Mouse (Mus musculus) lung, adult 18-20 months (tissue): ENCODE measurements at regions not wholly inside any gene's neighbourhood (a gene's known extent, or its start where the extent isn't known, plus 50 kb on each side); places are given as distances from the start of the nearest gene placed in this dataset.
"Not testable (repeated sequence)": the region's sequence is repeated elsewhere in the genome, so short reads cannot be mapped to it uniquely, and the experiment has no call there.

Experiments
- DNase-seq, 2 experiments: peaks; one replicate each; pipeline ENCODE4 v3.0.0; 2022; ENCODE audit warnings: mixed read lengths in 2 of 2

GRCm38 (mm10) chr9:82300046-82300445 is 436.6 kb downstream of the Mei4 start:
- no peak for DNase-seq

DNA sequence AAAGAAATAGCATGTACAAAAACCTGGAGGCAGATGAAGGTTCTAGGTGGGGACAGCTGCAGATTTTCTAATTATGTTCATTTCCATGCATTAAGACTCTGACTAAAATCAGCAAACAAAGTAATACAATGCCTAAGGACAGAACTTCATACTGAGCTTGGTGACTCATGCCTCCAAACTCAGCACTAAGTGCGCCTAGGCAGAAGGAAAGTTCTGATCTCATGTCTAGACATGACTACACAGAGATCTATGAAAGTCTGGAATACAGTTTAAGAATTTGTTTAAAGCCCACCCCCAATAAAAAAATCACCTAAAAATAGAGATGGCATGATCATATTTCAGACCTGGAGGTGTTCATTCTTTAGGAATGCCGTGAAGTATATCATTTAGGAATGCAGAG is 442.8 kb downstream of the Mei4 start:
- DNase-seq = no peak

DNA sequence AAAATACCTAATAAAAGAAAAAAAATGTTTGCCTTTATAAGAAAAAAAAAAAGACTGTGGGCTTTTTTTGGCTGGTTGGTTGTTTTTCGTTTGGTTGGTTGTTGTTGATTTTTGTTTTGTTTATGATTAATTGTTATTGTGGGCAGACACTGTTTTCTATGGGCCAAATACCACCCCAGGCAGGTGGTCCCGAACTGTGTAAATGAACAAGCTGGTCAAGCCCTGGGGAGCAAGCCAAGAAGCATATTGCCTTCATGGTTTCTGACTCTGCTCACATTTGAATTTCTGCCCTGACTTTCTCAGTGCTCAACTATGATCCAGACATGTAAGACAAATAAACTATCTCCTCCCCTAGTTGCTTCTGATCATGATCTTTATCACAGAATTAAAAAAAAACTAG is 449.0 kb downstream of the Mei4 start:
- DNase-seq = no peak

DNA sequence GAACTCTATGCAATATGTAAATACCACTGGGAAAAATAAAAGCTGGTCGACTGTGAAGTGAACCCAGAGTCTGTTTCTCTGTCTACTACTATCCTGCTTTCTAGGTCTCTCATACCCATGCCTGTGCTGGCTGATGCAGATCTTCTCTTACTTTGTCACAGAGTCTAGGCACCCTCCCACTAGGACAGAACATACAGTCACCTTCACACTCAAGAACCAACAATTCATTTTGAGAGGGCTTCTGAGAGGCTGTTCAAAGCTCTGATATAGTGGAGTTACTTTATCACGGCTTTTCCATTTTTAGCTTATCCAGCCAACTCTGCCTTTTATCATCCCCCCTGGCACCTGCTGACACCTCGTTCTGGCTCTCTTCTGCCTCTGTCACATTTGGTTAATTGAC is 477.0 kb downstream of the Mei4 start:
- DNase-seq = no peak

GRCm38 (mm10) chr9:82350784-82351183 is 478.6 kb upstream of the Irak1bp1 start:
- DNase-seq = not testable (repeated sequence)

DNA sequence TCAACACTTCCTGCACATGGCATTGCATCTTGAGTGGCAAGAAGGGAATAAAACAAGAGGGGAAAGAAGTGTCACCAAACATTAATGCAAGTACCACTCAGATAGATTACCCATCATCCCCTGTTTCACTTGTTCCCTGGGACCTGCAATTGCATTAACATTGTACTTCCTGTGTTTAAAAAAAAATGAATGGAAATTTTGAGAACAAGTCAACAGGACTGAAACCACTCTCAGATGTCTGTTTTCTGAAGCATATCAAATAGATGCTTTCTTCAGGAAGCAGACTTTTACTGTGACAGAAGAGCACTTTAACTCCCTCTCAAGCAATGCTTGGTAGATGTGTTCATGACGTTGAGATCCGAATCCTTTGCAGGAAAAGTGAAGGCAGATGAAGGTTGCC is 469.8 kb upstream of the Irak1bp1 start:
- no peak for DNase-seq

GRCm38 (mm10) chr9:82402355-82402754 is 427.0 kb upstream of the Irak1bp1 start:
- no peak for DNase-seq

GRCm38 (mm10) chr9:82404010-82404409 is 425.3 kb upstream of the Irak1bp1 start:
- DNase-seq = peak; percentile 3 to 6

DNA sequence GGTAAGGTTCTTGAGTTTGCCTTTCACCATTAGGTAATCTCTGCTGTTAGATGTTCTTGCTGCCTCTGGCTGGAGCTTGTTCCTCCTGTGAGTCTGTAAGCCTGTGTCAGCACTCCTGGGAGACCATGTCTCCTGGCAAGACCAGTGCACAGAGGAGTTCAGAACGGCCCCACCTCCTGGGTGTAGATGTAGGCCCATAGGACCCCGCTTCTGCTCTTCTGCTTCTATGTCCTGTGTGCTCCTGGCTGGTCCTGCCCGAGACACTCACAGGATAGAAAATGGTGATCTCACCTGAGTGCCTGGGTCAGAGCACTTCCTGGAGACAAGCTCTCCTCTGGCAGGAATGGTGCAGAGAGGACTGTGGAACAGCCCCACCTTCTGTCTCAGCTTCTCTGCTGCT is 422.2 kb upstream of the Irak1bp1 start:
- DNase-seq = no peak

GRCm38 (mm10) chr9:82408969-82409368 is 420.4 kb upstream of the Irak1bp1 start:
- DNase-seq = no peak
